Mouse (Mus musculus) CD4-positive, CD25-positive, alpha-beta regulatory T cell, adult 4 months (primary cell): ENCODE measurements around the gene Ophn1. TPM values are rescaled to one million over a fixed set of nuclear protein-coding genes. Genes with fewer than 3 reads are reported as not detected.

ENCODE experiments used
- ATAC-seq: one replicate; pipeline ENCODE4 v1.8.0; 2017
- polyA plus RNA-seq, 2 experiments: library from polyadenylated mRNA; unstranded; fragments of 100-300 nt; shearing (Covaris generic); gene quantifications; one replicate each; pipeline ENCODE4 v1.2.1; 2017

The Ophn1 gene
- under 1 TPM in 1 of 2 experiments, not detected in 1; 0.07 TPM for polyA plus RNA-seq

DNA sequence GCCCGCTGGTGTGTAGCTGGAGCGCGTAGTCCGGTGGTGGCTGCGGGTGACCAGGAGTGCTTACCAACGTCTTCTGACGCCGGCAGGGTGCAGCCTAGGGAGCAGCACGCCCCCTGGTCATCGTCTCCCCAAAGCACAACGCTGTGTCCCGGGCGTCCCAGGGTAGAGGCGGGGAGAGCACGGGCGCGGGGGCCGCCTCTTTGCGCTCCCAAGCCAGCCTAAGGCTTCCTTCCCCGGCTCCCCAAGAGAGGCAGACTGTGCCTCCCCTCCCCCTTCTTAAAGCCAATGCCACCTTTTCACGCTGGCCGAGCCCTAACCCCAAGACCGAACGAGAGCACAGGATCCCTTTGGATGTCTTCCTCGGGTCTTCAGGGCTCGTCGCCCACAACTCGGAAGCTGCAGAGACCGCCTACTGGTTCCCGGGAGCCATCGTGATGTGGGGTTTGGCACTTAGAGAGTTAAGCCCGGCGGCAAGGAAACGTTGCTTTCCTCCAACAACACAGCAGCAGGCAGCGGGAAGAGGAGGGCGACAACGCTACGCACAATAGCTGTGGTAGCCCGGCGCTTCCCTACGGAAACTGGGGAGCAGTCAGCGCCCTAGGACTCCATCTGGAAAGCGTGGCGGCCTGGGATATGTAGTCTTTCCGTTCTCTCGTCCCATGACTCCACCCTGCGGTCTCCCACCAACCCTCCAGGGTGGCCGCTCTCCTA lies at the start of gene Ophn1:
TSS of gene Ophn1 (minus strand) at position 620 of the 711 bp plus-strand sequence.
- no peak for ATAC-seq

DNA sequence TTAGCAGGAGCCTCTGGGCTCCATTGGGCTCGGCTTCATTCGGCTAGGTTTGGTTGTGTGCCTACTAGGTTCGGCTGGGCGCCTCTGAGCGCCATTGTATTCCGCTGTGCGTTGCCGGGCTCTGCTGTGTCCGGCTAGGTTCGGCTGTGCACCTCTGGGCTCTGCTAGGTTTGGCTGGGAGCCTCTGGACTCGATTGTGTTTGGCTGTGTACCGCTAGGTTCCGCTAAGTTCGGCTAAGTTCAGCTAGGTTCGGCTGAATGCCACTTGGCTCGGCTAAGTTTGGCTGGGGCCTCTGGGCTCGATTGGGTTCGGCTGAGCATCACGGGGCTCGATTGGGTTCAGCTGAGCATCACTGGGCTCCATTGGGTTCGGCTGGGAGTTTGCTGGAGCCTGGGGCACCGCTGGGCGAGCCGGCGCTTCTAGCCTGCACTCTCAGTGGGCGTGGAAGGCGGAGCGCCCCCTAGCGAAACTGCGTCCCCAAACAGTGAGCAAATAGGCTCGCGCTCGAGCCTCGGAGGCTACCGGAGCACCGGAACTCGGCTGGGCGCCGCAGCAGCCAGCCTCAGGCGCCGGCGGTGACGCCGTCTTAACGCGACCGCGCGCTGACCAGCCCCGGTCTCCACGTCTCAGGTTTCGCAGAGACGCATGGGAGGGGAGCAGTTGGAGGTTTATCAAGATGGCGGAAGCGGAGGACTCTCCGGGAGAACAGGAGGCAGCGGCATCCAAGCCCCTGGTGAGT lies 46.9 kb upstream of the Ophn1 start:
- peak; percentile 58 for ATAC-seq

DNA sequence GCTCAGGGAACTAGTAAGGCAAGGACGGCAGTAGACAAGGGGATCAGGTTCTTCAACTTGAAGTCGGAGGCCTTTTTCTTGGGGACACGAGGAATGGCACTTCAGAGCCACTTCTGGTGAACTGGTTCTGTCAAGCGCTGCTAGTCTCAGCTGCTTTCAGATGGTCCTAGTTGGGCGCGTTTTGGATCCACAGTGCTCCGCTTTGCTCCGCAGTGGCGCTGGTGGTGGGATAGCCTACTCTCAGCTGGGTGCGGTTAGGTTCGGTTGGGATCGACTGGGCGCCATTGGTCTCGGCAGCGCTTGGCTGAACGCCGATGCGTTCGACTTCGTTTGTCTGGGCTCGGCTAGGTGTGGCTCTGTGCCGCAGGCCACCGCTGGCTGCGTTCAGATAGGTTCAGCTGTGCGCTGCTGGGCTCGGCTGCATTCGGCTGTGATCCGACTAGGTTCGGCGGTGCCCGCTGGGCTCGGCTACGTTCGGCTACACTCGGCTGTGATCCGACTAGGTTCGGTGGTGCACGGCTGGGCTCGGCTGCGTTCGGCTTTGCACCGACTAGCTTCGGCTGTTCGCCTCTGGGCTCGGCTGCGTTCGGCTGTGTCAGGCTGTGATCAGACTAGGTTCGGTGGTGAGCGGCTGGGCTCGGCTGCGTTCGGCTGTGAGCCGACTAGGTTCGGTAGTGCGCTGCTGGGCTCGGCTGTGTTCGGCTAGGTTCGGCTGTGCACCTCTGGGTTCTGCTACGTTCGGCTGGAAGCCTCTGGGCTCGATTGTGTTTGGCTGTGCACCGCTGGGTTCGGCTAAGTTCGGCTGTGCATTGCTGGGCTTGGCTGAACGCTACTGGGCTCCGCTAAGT lies 46.1 kb upstream of the Ophn1 start:
- ATAC-seq, result peak; percentile 78

DNA sequence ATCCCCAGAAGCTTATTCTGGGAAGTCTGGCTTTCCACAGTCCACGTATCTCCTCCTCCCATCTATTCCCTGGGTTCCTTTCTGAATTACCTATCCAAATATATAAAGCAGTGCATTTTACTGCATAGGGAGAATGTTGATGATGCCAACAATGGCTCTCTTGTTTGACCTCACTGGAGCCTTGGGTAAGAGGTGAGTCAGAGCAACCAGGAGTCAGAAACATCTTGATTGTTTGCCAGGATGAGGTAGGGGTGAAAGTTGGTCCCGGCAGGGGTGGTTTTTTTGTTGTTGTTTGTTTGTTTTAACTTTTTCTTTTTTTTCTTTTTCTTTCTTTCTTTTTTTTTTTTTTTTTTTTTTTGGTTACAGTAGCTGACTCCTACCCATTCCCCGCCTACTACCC lies 45.3 kb upstream of the Ophn1 start, which contains the start of gene Yipf6:
TSS of gene Yipf6 (plus strand) at position 216 of the 400 bp plus-strand sequence.
- ATAC-seq, result no peak

DNA sequence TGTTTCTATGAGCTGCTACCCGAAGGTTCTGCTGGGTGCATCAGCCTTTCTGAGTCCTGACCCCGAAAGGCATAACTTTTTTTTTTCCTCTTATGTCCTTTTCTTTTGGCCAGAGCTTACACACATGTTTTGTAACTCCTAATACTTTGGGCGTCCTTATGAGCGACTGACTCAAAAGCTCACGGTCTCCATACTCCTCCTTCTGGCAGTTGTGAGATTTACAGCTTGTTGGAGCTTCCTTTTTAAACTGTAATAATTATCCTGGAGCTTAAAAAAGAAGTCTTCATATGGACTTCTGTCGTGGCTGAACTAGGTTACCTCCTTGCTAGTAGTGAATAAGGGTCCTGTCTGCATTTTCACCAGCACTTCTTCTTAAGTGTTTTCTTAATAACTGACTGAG lies 28.6 kb upstream of the Ophn1 start:
- ATAC-seq, result peak; percentile 57

DNA sequence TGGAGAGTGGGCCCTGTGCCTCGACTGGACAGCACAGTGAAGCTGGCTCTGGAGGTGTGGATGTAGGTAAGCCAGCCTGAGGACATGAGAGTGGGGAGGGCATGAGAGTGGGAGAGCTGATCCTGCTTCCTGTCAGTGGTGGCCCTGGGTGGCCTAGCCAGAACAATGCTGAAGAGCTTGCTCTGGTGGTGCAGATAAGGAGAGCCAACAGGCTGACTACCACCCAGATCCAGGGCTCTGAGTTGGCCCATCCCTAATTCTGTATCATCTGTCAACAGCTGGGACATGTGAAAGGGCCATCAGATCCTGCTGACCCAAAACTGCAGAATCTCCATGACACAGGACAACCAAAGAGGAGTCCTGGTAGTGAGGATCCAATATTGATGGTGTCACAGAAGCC lies 18.1 kb upstream of the Ophn1 start:
- ATAC-seq, result no peak

DNA sequence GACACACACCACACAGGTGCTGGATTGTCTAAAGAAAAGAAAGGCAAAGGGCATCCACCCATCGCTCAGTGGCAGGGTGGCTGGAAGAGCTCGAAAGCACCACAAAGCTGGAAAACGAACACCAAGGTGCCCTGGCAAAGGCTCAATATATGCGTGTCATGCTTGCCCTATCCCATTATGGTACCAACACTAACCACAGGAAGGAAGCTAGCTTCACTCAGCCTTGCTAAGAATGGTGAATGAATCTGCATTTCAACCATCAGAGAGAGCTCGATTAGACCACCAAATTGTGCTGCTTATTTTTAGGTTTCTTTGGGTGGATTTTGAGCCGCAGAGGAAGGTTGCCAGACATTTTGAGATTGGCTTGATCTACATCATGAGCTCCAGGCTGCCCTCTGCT lies 13.4 kb upstream of the Ophn1 start:
- no peak for ATAC-seq

DNA sequence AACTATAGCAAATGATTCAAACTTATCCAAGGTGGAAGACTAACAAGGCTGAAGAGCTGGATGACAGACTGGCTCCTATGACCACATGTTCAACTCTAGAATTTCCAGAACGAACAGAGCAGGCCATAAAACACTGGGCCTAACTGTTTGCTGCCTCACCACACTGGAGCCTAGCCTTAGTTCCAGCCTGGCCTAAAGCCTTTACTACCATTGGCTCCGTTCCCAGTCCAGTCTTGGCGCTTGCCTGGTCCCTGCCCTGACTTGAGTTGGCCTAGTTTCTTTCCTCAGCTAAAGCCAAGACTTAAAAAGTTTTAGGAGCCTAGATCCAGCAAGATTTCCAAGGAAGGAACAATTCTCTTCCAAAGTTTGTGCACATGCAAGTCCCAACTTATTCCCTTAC lies 7.5 kb upstream of the Ophn1 start:
- no peak for ATAC-seq

DNA sequence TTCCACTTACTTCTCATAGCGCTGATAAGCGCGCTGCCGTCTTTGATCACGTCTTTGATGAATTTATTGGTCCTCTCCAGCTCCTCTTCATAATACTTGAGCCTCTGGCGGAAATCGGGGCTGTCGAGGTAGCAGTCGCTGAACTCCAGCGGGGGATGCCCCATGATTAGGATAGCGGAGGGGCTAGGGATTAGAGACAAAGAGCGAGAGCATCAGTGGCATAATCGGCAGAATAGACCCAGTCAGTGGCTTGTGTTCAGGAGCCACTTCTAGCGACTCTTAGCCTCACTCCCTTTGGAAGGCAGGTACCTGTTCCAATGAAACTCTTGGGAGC lies 786 bp downstream of the Ophn1 start:
- no peak for ATAC-seq

DNA sequence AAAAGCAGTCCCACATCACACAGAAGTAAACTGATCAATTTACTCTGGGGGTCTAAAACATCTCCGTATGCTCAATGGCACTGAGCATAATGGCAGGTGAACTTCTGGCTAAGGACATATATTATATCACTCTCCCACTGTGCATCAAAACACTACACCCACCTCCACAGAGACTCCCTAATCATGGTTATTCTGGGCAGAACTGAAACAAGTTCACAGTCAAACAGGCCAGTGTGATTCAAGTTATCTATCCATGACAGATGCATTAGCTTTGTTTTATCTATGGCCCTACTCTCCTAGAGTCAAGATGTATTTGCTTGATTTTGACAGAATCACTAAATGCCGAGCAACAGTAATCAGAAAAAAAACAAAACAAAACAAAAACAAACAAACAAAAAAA lies 8.8 kb downstream of the Ophn1 start:
- no peak for ATAC-seq

DNA sequence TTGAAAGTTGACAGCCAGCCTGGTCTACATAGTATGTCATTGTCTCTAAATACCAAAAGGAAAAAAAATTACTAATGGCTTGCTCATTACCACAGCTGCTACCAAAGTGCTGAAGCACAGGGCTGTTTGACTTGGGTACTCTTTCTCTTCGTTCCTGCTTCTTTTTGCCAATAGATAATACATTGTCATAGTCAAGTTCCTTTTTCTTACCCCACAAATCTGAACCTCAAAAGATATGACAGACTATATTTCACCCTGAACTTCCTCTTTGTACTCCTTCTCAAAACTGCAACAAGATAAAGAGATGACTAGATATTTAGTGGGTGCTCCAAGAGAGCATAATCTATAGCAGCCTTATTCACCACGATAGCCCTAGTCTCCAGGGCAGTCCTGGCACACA lies 9.7 kb downstream of the Ophn1 start:
- no peak for ATAC-seq

DNA sequence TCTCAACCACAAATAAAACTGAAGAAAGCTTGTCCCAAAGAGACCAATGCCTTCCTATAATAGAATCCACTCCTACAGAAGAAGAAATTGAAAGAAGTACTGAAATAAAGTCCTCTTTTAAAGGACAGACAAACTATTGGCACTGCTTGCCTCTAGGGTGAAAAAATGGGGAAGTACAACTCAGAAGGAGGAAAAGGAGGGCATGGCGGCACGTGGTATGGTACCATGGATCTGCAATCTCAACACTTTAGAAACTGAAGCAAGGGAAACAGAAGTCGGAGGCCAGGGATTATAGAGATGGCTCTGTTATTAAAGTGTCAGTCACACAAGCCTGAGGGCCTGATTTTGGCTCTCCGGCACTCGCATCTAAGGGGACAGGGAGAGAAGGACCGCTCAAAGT lies 10.5 kb downstream of the Ophn1 start:
- ATAC-seq, result no peak

DNA sequence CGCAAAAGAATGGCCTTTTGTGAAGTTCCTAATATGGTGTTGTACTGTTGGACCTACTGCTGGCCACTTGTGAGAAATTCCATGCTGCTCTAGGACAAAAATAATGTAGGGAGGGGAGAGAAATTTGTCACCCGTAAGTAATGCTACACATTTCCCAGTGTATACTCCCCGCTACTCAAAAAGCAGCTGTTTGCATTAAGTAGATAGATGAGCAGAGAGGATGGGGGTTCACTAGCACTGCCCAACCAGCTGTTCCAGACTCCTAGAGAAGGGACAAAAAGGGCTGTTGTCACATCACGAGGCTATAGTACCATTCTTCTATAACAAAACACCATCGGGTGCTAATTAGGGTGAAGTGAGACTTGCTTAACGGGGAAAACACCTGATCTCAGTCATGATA lies 15.7 kb downstream of the Ophn1 start:
- ATAC-seq, result no peak

DNA sequence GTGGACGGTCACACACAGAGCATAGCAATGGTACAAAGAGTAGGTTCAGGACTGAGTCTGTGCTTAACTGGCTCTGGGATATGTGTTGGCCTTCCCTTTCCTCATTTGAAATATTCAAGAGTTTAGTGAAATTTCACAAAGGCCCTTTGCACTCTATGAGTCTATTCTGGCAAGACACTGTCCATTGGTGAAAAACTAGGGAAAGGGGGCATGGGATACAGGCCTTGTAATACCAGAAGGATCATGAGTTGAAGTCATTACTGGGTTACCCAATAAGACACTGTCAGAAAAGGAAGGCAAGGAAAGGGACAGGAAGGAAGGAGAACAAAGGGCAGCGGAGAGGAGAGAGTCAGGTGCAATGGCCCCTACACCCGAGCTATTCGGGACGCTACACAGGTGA lies 16.7 kb downstream of the Ophn1 start:
- ATAC-seq, result no peak

DNA sequence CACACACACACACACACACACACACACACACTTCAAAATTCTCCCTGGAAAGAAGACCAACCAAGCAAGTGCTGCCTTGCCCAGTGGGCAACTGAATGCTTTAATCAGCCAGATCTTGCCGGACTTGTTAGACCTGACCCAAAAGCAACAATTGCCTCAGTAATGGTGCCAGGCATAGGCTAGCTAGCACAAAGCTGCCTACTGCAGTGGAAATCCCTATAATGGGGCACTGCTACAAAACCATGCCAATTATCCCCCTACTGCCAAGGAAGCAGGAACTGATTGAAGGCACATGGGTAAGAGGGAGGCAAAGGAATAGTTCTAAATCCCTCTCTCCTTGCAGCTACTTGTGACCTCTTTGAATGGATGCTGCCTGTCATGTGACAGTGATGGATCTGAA lies 18.8 kb downstream of the Ophn1 start:
- no peak for ATAC-seq

DNA sequence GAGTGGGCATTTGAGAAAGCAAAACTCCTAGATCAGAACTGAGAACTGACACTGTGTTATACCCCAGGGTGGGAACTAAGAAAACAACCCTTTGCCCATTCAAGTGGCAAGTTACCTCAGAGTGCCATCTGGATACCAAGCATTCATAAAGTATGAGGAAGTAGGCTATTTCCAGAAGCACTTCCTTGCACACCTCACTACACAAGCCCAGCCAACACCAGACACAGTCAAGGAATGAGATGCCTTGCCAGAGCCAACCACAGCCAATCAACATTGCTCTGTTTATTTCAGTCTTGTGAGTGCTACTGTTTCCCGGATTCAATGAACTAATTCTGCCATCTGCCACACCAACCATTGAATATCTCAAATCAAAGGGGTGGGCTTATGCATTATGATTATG lies 20.3 kb downstream of the Ophn1 start:
- no peak for ATAC-seq

DNA sequence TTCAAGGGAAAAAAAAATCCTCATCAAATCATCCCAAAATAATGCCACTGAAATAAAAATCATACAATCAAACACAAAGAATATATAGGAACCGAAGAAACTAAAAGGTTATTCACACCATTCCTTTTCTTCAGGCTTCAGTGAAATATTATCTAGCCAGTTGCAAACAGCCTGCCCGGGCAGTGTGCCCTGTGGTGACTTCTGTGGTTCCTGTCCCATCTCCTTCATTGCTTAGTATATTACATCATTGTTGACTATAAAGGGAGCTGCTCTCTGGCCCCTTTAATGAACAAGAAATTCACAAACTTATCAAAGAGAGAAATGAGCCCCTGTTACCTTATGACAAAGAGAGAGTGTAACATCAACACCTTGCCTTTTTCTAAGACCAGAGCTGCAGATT lies 21.1 kb downstream of the Ophn1 start:
- no peak for ATAC-seq

DNA sequence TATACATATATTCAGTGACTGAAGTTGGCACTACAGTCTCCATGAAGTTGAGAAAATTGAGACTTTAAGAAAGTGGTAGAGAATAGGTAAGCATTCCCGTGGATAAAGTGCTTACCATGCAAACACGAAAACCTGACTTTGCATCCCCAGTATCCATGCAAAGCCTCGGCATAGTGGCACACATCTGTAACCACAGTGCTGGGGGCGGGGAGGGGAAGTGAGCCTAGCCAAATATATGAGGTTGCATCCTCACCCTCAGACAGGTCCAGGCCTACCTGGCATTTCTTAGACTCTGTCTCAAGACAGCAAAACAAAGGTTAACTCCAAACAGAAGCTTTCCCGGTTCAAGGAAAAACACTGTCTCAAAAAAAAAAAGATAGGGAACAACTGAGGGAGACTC lies 21.7 kb downstream of the Ophn1 start:
- no peak for ATAC-seq

DNA sequence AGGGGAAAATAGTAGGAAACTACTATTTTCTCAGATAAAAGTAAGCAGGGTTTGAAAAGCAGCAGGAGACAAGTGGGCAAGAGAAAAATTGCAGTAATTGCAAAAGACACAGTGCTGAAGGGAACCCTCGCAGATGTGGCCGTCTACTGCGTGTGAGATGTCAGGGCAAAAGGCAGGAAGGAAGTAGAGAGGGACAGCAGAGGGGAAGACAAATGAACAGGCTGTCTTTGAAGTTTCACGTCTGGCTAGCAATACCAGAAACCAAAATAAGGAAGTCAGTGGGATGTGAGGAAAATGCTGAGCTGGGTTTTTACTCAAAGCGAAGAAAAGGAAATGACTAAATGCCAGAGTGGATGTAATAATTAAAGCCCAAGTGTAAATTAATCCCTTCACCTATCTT lies 30.7 kb downstream of the Ophn1 start:
- ATAC-seq, result no peak

DNA sequence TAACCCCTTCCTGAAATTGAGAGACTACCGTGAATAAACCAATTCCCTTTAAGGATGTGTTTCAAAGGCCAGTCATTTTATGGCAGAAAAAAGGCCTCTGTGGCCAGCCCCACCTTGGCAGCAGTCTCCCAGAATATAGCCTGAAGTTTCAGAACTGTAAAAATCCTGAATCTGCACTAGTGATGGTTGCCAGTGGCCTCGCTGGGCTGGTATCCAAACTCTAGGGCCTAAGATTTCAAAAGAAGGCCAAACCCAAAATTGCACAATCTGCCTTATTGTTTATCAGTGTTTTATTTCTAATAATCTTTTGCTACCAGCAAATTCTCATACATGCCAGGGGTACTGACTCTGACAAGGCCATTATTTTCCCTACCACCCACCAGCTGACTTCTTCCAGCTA lies 34.8 kb downstream of the Ophn1 start:
- ATAC-seq, result no peak

DNA sequence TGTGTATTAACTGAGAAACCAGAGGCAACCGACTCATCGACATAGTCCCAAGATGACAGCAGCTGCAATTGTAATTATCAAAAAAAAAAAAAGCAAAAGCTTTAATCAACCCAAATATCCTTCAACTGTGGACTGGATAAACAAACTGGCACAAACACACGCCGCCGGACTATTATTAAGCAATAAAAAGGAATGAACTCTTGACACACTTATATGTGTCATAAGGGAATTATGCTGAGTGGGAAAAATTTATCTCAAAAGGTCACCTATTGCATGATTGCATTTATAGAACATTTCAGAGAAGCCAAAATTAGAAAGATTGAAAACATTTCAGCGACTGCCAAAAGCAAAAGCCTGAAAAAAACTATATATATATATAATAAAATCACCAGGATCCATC lies 40.0 kb downstream of the Ophn1 start:
- no peak for ATAC-seq

DNA sequence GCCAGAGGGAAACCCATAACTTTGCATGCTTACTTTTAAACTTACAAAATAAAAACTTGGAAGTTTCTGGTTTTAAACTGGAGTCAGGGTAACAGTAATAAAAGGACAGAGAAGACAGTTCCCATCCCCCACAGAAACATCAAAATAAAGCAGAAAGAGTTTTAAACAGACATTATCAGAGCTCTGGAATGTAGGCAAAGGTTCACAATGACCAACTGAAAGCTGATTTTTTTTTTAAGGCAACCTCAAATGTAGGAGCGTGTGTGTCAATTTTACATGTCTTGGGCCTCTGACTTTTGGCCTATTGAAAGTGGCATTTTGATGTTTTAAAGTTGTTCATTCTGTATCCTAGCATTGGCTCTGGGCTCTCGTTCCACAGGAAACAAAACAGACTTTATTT lies 49.2 kb downstream of the Ophn1 start:
- ATAC-seq, result no peak

DNA sequence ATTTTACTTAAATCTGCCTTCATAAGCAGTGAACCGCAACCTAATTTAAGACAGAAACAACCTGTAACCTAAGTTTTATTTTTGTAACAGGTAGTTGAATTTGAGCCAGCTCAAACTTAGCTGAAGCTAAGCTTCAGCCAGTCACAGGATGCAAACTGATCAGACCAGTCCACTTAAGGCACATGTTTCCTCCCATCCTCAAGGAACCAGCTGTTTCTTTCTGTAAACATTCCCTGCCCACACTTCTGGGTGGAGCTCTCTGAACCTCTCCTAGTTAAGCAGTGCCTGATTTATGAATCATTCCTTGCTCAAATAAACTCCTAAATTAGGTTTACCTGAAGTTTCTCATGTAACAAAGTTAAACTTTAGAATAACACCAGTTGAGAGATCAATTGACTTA lies 54.8 kb downstream of the Ophn1 start:
- no peak for ATAC-seq

DNA sequence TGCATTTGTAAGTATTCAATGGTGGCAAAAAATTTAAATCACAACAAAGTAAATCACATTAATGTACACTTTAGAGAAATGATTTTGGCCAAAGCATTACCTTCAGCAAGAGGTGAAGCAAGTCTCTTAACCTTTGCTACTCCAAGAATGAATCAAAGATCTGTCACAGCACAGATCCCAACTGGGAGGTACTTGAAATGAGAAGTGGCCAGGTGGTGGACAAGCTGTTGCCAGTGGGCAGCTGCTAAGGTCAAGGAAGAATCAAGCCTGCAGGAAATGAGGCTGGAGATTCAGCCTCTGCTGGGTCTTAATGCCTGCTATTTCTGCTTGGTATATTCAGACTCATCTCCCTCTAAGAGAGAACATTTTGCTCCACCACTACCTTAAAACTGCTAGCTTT lies 87.0 kb downstream of the Ophn1 start:
- ATAC-seq, result no peak
